Mouse (Mus musculus): ENCODE results near the gene Lypd5.

GRCm38 (mm10) chr7:24387059-24387556, 38.1 kb downstream of the Lypd5 start:
- TF ChIP-seq CTCF (IDR thresholded peaks at IDR 0.05; ENCODE audit: low read depth, low read length) (no peak), POLR2A (IDR thresholded peaks at IDR 0.05; ENCODE audit: extremely low read depth, insufficient read depth, low read length) (no peak)
